Mouse (Mus musculus) lung, postnatal 36 days (tissue): ENCODE measurements around the gene Ptbp3.

Experiments
- DNase-seq: peaks from one replicate; pipeline ENCODE4 v3.0.0; 2022; ENCODE audit warnings: mixed read lengths

The Ptbp3 gene

DNA sequence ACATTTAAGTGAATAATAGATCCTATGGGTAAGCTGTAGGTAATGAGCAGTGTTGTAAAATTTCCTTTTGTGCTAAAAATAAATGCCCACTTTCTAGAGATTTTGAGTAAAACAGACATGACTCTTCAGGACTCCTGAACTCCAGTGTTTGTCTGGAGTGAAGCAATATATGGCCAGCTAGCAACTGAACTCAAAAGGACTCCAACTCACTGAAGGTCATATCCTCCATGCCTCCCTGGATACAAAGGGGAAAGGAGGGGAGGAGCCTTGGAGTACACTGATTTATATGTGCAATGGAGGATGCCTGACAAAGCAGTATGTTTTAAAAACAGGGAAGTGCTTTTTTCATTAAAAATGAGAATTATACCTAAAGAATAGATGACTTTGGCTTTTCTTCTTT is 77.9 kb downstream of the Ptbp3 start:
- no peak for DNase-seq

DNA sequence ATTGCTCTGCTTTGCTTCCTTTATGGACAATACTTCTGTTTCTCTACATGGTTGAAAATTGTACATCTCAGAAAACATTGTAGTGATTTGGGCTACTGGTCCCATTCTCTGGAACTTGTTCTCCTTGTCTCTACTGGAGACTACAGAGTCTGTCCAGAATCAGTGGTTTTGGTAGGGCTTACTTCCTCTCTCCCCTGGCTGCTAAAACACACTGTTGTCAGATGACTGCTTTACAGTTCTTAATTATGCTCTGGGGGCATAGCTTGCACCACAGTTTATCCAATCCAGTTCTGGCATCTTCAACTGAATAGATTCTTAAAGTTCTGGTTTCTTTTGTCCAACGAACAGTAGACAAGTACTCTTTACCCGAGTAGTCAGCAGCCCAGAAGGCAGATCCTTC is 83.7 kb downstream of the Ptbp3 start:
- no peak for DNase-seq

DNA sequence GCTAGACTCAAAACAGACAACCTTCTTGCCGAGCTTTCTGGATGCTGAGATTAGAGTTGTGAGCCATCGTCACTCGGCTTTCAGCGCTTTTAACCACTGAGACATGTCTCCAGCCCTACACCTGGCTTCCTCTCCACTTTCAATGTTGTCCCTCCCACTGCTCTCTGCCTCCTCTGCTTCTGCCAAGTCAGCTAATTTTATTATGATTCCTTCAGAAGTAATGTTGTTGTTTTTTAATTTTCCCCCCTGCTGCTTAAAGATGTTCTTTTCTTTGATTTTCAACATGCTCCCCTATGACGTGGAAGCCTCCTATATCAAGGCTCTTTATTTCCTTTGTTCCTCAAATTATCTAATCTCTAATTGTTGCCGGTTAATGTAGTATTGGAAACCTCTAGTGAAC is 84.5 kb downstream of the Ptbp3 start:
- no peak for DNase-seq

DNA sequence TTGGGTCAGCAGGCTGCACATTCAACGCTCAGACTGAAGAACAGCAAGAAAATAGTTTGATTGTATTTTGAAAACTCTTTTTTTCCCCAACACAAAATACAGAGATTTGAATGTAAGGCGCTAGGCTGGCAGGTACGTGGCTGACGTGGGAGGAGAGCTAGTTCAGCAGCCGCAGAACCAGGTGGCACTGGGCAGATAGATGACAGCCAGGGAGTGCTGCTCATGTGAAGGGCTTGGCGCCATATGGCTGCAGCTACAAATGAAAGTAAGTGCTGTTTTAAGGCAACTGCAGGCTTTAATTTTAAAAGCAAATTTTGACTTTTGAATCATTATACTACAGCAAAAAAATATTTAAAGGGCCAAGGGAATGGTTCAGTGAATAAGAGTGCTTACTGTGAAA is 86.7 kb downstream of the Ptbp3 start:
- DNase-seq, result no peak

DNA sequence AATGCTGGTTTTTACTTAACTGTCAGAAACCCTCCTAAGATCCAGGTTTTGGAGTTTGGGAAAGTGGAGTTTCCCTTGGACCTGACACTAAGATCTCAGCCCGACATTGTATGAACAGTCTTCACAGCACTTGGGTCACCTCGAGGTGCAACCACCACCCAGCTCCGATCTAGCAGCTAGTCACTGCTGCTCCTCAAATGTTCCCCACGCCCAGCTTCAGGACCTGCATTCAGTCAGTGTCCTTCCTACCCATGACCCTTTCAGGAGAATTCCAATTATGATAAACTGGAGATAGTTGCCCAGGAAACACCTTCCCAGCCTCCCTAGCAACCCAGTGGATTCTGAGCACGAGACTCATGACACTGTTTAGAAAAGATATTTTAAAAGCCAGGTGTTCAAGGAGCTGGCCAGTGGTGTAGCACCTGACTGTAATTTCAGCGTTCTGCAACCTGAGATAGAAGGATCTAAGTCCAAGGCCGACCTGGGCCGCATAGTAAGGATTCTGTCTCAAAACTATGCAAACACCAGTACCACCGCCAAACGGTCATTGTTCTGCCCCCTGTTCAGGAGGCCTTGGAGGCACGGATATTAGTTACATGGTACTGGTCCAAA is 87.9 kb downstream of the Ptbp3 start:
- DNase-seq, result no peak

DNA sequence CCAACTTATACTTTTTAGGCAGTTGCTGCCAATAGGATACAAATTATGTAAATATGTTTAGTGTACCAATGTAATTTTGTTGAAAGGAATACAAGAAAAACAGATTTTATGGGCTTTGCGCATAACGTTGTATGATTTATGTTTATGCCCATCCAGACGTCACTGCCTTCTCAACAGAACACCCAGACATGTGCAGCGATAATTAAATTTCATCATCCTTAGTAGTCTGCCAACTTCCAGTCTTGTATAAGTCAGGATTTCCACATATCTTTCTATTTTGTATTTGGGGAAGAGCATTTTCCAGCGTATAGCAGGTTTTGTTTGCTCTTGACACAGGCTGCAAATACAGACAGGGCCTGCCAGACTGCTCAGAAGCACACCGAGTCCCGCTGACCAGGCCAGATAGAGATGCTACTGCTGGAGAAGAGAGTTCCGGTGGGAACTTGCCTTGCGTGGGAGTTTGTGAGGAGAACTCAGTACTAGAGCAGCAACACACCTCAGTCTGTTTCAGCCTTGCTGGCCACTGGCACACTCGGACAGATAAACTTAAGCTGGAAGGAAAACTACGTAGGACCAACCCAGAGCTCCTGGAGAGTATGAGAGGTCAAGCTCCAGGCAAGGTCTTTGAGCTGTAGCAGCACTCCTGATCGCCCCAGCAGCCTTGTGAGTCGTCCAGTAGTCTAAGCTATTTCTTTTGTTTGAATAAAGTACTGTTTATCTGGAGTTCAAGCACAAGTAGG is 89.8 kb downstream of the Ptbp3 start:
- DNase-seq, result no peak

DNA sequence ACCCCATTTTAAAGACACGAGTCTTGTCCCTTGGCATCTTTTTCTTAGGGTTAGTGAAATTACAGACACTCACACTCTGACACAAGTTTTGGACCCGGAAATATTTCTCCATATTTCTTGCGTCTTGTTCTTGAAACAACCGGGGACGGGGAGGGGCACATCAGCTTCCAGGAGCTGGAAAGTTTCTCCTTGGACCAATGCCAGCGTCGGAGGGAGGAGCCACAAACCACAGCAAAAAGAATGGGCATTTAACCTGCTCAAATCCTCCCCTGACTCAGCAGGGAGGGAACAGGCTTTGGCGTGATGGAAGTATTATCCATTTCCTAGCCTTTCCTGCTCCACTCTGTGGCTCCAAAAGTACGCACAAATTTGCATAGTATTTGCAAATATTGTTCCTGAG is 91.2 kb downstream of the Ptbp3 start:
- peak; percentile 82 for DNase-seq

DNA sequence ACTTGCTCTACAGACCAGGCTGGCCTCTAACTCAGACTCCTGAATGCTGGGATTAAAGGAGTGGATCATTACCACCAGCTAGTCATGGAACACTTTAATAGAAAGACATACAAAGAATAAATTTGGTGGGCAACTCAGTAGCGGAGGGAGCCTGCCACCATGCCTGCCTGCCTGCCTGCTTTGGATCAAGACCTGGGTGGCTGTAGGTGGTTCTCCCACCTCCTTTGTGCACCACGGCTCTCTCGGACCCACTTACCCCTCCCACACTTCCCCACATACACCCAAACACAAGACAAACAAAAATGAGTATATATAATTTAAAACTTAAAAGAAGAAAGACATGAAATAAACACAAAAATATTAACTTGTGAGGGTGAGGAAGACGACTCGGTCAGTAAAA is 92.1 kb downstream of the Ptbp3 start:
- no peak for DNase-seq

DNA sequence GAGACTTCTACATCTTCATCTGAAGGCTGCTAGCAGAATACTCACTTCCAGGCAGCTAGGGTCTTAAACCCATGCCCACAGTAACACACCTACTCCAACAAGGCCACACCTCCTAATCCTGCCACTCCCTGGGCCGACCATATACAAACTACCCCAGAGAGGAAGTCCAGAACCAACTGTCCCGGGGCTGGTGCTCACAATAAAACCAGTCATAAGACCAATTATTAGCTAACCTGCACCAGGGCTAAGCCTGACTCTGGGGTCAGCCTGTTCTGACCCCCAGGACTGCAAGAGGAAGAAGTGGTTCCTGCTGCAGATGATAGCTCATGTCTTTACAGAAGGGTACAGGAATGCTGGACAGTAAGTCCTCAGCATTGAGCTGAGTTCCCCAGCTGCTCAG is 93.7 kb downstream of the Ptbp3 start:
- DNase-seq, result peak; percentile 37

DNA sequence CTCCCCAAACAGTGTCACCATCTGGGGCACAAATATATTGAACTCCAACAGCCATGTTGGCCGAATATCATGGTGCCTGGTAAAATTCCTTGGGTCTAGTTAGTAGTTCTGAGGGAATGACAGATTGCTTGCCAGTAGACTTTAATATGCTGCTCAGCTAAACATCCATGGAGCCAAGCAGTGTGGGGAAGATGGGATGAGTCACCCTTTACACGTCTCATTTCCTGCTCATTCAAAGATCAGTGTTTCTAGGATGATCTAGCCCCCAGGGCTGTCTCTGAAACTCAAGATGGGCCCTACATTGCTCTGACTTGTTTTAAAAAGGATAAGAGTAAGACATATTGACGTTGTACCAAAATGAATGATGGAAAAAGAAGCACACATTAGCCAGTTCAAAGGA is 95.1 kb downstream of the Ptbp3 start:
- no peak for DNase-seq

DNA sequence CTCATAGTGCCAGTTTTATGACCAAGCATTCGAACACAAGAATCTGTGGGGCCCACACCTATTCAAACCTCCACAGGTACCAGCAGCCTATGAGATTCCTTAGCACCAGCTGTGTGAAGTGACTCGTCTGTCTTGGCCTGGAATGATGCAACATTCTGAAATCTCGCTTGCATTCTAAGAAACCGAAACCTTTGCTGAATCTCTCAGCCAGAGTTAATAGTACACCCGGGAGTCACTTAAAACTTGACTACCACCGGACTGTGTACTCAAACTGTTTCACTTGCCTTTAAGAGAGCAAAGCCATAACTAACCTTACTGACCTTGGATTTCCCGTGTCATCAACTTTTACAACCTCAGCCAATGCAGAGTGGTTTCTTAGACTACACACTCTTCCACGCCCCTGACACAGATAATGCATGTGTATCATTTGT is 96.6 kb downstream of the Ptbp3 start:
- DNase-seq, result peak; percentile 46

DNA sequence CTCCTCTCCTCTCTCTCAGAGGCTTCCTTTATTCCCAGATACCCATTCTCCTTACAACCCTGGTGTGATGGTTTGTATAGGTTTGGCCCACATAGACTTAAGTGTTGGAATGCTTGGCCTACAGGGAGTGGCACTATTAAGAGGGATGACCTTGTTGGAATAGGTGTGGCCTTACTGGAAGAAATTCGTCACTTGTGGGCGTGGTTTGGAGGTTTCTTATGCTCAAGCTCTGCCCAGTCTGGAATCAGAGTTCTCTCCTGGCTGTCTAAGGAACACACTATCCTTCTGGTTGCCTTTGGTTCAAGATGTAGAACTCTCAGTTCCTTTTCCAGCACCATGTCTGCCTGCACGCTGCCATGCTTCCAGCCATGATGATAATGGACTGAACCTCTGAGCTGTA is 98.3 kb downstream of the Ptbp3 start:
- no peak for DNase-seq

DNA sequence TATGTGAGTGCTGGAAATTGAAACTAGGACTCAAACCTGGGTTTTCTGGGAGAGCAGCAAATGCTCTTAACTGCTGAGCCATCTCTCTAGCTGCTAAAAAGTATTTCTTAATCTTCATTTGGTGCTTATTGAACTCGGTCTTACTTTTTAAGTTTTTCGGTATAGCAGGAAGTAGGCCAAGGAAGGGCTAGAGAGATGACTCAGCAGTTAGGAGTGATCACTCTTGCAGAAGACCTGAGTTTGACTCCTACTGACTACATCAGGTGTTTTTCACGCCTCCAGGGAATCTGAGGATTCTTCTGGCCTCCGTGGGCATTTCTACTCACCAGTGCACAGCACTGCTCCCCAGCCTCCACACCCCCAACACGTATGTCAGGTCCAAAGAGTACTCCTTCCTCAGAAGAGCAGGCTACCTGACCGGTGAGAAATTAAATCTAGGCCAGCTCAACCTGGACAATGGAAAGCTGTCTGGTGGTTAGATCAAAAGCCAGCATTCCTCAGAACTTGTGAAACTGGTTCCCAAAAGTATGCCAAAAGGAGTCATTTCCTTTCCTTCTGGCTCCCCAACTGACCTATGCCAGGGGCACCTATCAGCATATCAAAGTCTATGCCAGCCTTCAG is 98.8 kb downstream of the Ptbp3 start:
- no peak for DNase-seq

DNA sequence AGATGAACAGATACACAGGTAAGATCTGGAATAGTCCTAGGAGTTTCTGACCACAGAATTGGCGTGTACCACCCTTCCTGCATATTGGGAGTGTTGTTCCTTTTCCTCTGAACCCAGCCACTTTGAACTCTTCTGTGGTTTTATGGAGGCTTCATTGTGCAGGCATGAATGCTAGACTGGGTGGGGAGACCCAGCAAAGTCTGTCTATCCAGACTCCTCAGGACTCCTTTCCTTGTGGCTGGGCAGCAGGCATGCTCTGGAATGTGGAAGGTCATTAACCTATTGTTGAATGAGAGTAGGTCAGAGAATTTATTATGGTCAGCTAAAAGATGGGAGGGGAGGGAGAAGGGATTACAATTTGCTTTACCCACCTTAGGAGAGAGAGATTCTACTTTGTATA is 101.9 kb downstream of the Ptbp3 start:
- DNase-seq, result no peak

DNA sequence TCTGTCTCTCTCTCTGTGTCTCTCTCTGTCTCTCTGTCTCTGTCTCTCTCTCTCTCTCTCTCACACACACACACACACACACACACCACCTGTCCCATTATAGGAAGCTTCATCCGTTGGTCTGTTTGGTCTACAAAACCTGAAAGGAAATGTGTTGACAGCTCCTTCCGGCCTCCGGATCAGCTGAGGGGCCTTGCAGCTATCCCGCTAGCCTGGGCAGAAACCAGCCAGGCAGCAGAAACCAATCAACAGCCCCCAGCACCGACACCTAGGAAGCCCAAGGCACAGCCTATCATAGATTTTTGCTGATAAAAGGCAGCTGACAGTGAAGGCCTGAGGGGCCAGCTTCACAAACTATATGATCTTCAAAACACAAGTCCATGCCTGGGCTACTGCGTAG is 103.6 kb downstream of the Ptbp3 start:
- DNase-seq, result no peak

DNA sequence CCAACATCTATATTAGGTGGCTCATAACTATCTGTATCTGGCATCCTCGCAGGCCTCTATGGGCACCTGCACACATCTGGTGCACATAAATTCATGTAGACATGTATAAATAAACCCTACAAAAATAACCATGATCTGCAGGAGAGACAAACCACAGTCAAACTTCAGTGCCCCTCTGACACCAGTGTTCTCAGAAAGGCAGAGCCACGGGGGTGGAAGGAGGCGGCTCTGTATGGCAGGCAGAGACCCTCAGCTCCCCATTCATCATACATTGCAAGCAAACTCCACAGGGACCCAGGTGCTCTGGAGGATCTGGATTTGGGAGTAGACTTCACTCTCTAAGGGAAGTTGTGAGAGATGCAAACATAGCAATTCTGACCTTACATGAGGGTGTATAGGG is 104.2 kb downstream of the Ptbp3 start:
- DNase-seq, result no peak

DNA sequence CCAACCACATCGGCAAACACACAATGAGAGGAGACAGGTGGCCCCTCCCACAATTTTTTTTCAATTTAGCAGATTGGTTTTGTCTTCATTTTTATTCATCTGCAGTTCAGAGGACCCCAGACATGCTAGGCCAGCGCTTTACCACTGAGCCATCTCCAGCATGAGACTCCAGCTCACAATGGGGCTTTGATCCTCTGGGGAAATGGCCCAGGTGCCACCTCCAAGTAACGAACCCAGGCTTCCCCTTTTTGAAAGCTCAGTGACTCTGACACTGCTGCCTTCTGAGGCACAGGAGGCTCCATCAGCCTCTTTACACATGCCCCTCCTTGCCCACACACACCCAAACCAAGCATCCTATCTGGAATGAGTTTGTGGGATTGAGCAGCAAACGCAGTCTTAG is 105.1 kb downstream of the Ptbp3 start:
- no peak for DNase-seq

DNA sequence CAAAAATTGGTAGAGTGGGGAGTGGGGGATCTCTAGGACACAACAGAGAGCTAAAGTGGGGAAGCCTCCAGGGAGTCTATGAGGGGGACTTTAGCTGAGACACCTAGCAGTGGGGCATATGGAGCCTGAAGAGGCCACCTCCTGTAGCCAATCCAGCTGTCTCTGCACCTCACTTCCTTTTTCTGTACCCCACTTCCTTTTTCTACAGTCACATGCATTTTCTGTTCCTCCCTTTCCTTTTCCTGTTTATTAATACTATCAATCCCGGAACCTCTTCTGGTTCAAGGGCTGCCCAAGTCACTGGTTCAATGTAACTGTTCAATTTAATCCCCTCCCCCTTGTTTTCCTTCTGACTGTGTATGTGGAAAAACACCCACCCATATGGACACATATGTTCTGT is 107.9 kb downstream of the Ptbp3 start:
- peak; percentile 18 for DNase-seq

DNA sequence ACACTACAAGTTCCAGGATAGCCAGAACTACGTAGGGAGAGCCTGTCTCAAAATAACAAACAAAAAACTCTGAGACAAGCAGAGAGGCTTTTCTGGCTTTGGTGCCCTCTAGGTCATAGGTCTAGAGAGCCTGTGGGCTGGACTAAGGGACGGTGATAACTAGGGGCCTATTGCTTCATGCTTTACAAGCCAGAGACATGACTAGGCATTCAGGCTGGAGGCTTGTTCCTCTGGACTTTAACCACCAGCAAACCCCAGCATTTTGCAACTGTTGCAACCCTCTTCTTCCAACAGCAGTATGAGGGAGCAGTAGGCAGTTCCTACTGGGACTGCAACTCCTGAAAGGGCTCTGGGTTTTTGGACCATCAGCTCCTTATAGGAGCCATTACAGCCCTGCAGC is 109.2 kb downstream of the Ptbp3 start:
- DNase-seq, result peak; percentile 67

DNA sequence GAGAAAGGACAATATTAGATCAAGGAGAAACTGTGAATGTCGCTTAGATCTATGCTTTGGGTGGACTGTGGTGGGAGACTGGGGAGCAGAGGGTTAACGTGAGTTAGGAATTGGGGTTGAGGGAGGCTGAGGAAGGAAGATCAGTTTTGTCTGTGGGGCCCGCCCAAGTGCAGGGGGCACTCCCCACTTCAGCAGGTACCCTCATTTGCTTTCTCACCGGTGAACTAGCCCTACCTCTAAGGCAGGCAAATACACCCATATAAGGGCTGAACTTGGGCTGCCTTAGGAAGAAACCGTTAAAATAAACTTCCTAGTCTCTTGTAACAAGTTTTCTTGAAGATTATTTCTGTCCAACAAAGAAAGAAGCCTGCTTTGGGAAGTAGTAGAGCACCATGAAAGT is 110.1 kb downstream of the Ptbp3 start:
- no peak for DNase-seq

DNA sequence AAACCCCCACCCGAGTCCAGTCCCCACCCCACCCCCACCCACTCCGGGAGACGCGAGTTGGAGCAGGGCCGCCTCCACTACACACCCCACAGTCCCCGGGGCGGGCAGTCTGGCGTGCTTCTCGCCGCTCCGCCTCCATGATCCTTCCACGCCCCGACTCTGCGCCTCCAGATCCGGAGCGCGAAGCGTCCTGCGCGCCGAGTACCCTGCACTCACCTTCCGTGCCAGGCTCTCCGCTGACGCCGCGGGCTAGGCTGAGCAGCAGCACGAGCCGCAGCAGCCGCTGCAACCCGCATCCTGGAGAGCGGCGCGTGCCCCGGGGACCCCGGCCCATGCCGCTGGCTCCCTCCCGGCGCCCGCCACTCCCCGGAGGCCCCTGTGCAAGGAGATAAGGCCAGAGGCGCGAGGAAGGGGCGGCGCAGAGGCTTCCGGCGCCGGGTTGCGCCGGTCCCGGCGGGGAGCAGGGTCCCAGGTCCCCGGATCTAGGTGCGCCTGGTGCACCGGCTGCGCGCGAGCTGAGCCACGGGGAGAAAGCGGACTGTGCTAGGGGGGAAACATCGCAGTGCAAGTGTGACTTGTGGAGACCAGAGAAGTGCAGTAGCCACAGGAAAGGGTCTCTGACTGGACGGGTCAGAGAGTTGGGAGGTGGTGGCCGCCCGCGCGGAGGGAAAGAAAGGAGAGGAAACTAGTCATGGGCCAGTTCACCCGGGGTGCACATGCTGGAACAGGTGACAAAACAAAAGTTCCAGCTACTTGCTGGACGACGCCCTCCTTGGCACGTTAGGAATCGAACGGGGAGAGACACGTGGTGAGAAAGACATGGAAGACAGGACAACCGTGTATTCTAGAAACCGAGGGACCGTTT is 110.9 kb downstream of the Ptbp3 start, which contains the start of gene Susd1:
Susd1 (minus strand) TSS at position 644 of the 865 bp plus-strand sequence.
- DNase-seq, result peak; percentile 72

DNA sequence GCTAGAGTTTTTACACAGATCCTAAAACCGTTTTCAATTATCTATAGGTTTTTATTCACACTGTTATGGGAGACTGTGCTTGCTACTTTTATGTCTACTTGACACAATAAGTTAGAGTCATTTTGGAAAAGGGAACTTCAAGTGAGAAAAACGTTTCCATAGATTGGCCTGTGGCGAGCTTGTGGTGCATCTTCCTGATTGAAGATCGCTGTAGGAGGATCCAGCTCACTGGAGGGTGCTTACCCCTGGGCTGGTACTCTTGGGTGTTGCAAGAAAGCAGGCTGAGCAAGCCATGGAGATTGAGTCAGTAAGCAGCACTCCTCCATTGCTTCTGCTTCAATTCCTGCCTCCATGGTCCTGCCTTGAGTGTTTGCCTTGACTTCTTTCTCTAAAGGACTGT is 113.2 kb downstream of the Ptbp3 start:
- DNase-seq, result peak; percentile 27

DNA sequence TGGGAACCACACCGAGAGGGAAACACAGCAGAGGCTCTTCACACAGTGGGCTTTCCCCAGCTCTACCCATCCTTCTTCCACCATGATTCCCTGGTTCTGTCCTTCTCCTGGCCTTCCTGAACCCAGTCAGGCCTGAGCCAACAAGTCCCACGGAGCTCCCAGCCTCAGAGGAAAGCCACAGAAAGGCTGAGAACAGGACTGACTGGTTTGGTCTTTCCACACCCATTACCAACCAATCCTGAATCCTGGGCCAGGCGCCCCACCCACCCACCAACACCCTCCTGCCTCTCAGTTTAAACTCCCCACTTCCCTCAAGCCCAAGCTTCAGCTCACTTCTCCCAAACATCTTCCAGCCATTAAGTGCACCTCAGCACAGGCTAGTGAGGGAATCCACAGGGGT is 115.1 kb downstream of the Ptbp3 start:
- DNase-seq, result peak; percentile 52
